Mouse (Mus musculus) WW6 (cell line): ENCODE results near the gene Mgme1.

Source experiments
- DNase-seq: peaks from one replicate; pipeline ENCODE4 v3.0.0-alpha.2; 2013; ENCODE audit warnings: low read depth, low spot score

Mgme1 gene

GRCm38 (mm10) chr2:144270507-144271420 is at the start of gene Mgme1, which contains the start of gene Snx5:
TSS of gene Mgme1 (plus strand) at chr2:144270663.
TSS of gene Snx5 (minus strand) at chr2:144270906.
- DNase-seq = peak; percentile 91

GRCm38 (mm10) chr2:144224351-144224750 is 46.1 kb upstream of the Mgme1 start:
- no peak for DNase-seq

GRCm38 (mm10) chr2:144226906-144227586 is 43.4 kb upstream of the Mgme1 start:
- DNase-seq = no peak

- no peak for DNase-seq
Observed at GRCm38 (mm10) chr2:144228521-144229346, 41.7 kb upstream of the Mgme1 start.

- no peak for DNase-seq
Observed at GRCm38 (mm10) chr2:144229647-144230046, 40.8 kb upstream of the Mgme1 start.

- no peak for DNase-seq
Observed at GRCm38 (mm10) chr2:144230498-144230897, 40.0 kb upstream of the Mgme1 start.

- no peak for DNase-seq
Observed at GRCm38 (mm10) chr2:144231115-144231514, 39.3 kb upstream of the Mgme1 start.

- no peak for DNase-seq
Observed at GRCm38 (mm10) chr2:144233534-144233933, 36.9 kb upstream of the Mgme1 start.

GRCm38 (mm10) chr2:144235776-144236175 is 34.7 kb upstream of the Mgme1 start:
- DNase-seq = no peak

- no peak for DNase-seq
Observed at GRCm38 (mm10) chr2:144236791-144237584, 33.5 kb upstream of the Mgme1 start.

- no peak for DNase-seq
Observed at GRCm38 (mm10) chr2:144238341-144238740, 32.1 kb upstream of the Mgme1 start.

- DNase-seq = no peak
Observed at GRCm38 (mm10) chr2:144239318-144239717, 31.1 kb upstream of the Mgme1 start.

GRCm38 (mm10) chr2:144240095-144240899 is 30.2 kb upstream of the Mgme1 start:
- no peak for DNase-seq

GRCm38 (mm10) chr2:144245464-144245863 is 25.0 kb upstream of the Mgme1 start:
- no peak for DNase-seq

- DNase-seq = no peak
Observed at GRCm38 (mm10) chr2:144246270-144246669, 24.2 kb upstream of the Mgme1 start.

GRCm38 (mm10) chr2:144247337-144247978 is 23.0 kb upstream of the Mgme1 start:
- DNase-seq = no peak

- DNase-seq = no peak
Observed at GRCm38 (mm10) chr2:144248613-144249376, 21.7 kb upstream of the Mgme1 start.

- DNase-seq = no peak
Observed at GRCm38 (mm10) chr2:144250111-144250510, 20.4 kb upstream of the Mgme1 start.

GRCm38 (mm10) chr2:144262837-144263236 is 7.6 kb upstream of the Mgme1 start:
- no peak for DNase-seq
